Comparison of ENCODE assay signal across 9 mouse cellular contexts in the genomic region with DNA sequence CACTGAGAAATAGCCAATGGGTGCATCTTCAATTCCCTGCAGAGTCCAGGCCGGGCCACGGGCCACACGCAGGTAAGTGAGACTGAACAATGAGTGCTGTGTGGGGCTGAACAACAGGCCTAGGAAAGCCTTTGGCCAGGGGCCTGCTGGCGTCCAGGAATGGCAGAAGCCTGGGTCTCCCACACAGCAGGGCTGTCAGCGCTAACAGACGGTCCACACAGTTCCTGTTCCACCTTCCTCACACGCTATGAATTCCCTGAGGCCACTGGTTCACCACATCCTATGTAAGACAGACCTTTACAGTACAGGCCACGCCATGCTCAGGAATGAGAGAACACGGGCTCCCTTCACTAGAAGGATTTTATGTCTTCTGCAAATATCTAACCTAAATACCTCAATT.
DNase-seq lines count a peak whose midpoint lies in the region; ATAC-seq and TF ChIP-seq lines count a peak whose summit lies in the region.
"Had no signal": no experiment of that assay in that cellular context is flagged by ENCODE, and none has a peak within 500 bp of the region (broad histone marks: within the 10 kb centered on the region; RNA-seq: fewer than 3 reads in every experiment).

No protein-coding gene starts in this region.

- H3K4me3 ChIP-seq in heart, embryonic 12.5 days = no peak overlapping the region
- H3K4me3 ChIP-seq in E14TG2a.4 (replicated peaks; ENCODE audit: low read length) = peak overlapping the region; percentile 54
- no peak overlapping the region for H3K4me3 ChIP-seq in intestine, embryonic 15.5 days (replicated peaks)

- no peak for ATAC-seq in heart, embryonic 12.5 days (ENCODE audit: insufficient number of reproducible peaks, low FRiP score)
- ATAC-seq in intestine, embryonic 15.5 days = peak; percentile 39; the same call in 1 of the 2 replicates
- ATAC-seq: CD4-positive, CD25-positive, alpha-beta regulatory T cell, adult 4 months had no signal

- 57% methylated on average over 9 of the region's 9 CpGs for WGBS in heart, embryonic 12.5 days
- 61% methylated on average over 9 of the region's 9 CpGs for WGBS in intestine, embryonic 15.5 days

- peak overlapping the region; percentile 12; the same call in 1 of the 2 replicates for H3K27ac ChIP-seq in heart, embryonic 12.5 days (ENCODE audit: poor library complexity, severe bottlenecking)
- peak overlapping the region; percentile 51 for H3K27ac ChIP-seq in intestine, embryonic 15.5 days

- H3K36me3 ChIP-seq in heart, embryonic 12.5 days = no peaks in the 10 kb centered on the region
- no peaks in the 10 kb centered on the region for H3K36me3 ChIP-seq in E14TG2a.4 (ENCODE audit: insufficient read depth, low read length)
- H3K36me3 ChIP-seq in intestine, embryonic 15.5 days = no peaks in the 10 kb centered on the region

- no peaks in the 10 kb centered on the region for H3K9me3 ChIP-seq in heart, embryonic 12.5 days (replicated peaks)
- H3K9me3 ChIP-seq in E14TG2a.4 (ENCODE audit: low read length) = no peaks in the 10 kb centered on the region
- H3K9me3 ChIP-seq in intestine, embryonic 15.5 days = no peaks in the 10 kb centered on the region

- peaks cover 67% of the 10 kb centered on the region for H3K4me1 ChIP-seq in heart, embryonic 12.5 days (replicated peaks)
- peaks cover 18% of the 10 kb centered on the region for H3K4me1 ChIP-seq in E14TG2a.4 (replicated peaks; ENCODE audit: low read depth, low read length)
- peaks cover 13% of the 10 kb centered on the region for H3K4me1 ChIP-seq in intestine, embryonic 15.5 days (replicated peaks)

- H3K9ac ChIP-seq in heart, embryonic 12.5 days = no peak overlapping the region
- no peak overlapping the region for H3K9ac ChIP-seq in intestine, embryonic 15.5 days

- H3K4me2 ChIP-seq in heart, embryonic 12.5 days = no peak overlapping the region
- no peak overlapping the region for H3K4me2 ChIP-seq in intestine, embryonic 15.5 days (replicated peaks)

- no peaks in the 10 kb centered on the region for H3K27me3 ChIP-seq in heart, embryonic 12.5 days (replicated peaks)
- no peaks in the 10 kb centered on the region for H3K27me3 ChIP-seq in E14TG2a.4 (ENCODE audit: insufficient read depth, low read length)
- no peaks in the 10 kb centered on the region for H3K27me3 ChIP-seq in intestine, embryonic 15.5 days (replicated peaks)

- no peak for TF ChIP-seq CTCF in E14TG2a.4 (conservative IDR thresholded peaks at IDR 0.05; ENCODE audit: low read length)

- intact Hi-C loops in heart, postnatal 25 days (cut with DNase I) = no loop called here

- DNase-seq in heart, postnatal 25 days (ENCODE audit: low spot score) = no peak
- DNase-seq in cerebellum, postnatal 25 days = peak; percentile 75 to 80
- DNase-seq in ovary, postnatal 10 days (ENCODE audit: low spot score) = no peak
- DNase-seq in thymus, postnatal 4 days = no peak
- no peak for DNase-seq in adrenal gland, postnatal 25 days

Comparison
In these comparisons a context has a peak if more than half of its experiments do, and no peak if none do; other contexts are left out.
1. DNase-seq: peak in cerebellum, postnatal 25 days (2 of 2); none in heart, postnatal 25 days (single experiment), ovary, postnatal 10 days (single experiment), thymus, postnatal 4 days (single experiment) and adrenal gland, postnatal 25 days (single experiment).